Mouse (Mus musculus) urinary bladder, postnatal 25 days (tissue): Measurements from ENCODE around the gene Fcgr2b.
"Not testable (repeated sequence)": the region's sequence is repeated elsewhere in the genome, so short reads cannot be mapped to it uniquely, and the experiment has no call there.

ENCODE experiments used
- DNase-seq: peaks from one replicate; pipeline ENCODE4 v3.0.0; 2022; ENCODE audit warnings: low spot score

Gene Fcgr2b

DNA sequence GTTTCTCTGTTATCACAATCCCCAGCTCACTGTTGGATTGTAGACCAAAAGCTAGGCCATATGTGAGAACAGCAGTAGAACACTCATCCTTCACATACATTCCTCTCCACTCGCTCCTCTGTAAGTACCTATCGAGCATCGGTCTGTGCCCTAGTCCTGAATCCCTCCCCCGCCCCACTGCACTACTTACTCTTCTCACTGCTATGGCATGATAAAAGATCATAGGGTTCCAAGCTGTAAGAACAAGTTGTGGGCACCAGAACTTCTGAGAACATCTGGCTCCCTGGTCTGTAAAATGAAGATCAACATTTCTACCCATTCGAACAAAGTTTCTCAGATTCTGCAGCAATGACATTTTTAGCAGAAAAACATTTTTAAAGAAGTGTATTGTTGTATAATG is at the start of gene Fcgr2b:
Gene Fcgr2b, minus strand, starts transcription at position 101 of the 400 bp plus-strand sequence.
- no peak for DNase-seq

DNA sequence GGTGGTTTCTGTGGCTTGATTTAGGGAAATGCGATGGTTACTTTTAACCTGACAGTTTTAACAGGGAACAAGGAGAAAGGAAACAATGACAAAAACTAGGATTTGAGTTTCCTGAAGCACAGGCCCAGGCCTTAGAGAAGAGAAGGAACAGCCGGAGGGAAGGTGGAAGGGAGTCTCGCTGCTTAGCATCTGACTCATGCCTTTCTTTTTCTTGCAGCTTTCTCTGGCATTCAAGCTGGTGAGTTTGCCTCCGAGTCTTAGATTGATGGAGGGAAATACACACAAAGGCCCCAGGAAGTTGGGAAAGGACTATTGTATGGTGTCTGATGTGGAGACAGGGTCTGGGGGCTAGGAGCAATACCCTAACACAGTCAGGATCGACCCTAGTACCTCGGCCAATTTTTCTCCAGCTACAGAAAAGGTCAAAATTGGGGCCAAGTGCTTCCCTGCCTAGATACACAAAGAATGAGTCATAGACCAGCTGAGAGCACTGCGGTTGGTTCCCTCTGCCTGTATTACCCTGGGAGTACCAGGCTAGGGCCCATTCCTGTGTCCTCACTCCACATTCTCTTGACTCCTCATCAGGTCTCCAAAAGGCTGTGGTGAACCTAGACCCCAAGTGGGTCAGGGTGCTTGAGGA is 43.1 kb upstream of the Fcgr2b start:
- DNase-seq = no peak

DNA sequence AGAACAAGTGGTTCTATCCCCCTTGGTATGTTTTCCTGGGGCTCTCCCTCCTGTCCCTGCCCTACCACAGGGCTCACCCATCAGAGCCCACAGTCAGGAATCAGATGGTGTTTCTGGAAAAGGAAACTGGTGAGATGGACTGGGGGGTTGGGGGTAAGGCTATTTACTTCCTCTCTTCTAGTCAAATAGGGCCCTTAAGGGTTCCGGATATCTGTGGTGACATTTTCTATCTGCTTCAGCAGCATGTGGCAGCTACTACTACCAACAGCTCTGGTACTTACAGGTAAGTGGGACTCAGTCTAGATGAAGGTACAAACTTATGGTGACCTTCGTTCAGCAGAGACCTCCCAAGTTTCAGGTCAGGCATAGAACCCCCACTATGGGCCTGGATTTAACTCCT is 42.4 kb upstream of the Fcgr2b start, which contains the start of gene Fcgr4:
Gene Fcgr4, plus strand, starts transcription at position 184 of the 400 bp plus-strand sequence.
- DNase-seq = no peak

DNA sequence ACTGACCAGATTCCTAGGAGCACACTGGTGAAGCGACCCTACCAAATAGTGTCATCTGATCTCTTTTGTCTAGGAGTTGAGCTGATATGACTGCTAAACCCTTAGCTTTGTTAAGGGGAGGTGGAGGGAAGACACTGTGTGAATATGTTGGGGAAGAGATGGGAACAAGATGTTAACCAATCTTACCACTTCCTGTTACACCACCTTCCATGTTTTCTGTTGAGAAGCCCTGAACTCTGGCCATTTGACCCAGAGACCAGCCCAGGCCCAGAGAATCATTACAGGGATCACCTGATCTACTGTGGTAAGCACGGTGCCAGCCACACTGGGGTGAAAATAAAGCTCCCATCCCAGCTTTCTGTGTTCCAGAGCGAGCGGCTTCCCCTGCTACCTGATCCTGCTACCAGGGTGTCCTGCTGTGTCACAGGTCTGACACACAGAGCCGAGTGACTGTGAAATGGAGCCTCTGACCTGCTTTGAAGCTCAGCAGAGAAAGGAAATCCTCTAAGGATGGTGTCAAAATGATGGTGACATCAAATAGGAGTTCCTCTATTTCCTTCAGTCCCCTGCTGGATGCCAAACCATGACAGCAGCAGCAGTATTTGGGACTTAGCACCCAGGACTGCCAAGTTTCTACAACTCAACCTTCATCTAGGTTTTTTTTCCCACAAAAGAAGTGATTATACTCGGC is 41.3 kb upstream of the Fcgr2b start:
- no peak for DNase-seq

DNA sequence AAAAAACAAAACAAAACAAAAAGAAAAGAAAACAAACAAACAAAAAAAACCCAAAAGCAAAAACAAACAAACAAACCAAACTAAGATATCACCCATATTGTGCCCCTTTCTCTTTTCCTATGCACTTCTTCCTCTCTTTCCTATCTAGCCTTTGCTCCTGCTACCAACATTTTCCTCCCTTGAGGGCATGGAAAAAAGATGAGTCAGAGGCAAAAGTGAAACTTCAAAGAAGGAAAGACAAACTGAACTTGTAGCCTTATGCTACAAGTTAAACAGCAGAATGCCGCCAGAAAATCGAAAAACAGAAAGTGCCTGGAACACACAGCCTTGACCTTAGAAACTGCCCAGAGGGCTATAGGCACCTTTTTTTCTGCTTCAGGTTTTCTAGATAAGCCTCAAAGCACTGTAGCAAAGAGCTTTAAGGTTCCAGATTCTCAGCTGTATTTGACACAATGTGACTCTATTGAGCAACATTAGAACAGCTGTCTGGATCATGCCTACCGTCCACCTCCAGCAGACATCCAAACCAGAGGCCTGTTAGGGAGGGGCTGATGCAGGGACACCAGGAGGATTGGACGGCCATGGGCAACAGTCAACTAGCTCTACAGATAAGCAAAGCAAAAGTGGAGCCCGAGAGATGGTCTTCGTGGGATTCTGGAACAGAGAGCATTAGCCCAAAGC is 40.5 kb upstream of the Fcgr2b start:
- DNase-seq = no peak

DNA sequence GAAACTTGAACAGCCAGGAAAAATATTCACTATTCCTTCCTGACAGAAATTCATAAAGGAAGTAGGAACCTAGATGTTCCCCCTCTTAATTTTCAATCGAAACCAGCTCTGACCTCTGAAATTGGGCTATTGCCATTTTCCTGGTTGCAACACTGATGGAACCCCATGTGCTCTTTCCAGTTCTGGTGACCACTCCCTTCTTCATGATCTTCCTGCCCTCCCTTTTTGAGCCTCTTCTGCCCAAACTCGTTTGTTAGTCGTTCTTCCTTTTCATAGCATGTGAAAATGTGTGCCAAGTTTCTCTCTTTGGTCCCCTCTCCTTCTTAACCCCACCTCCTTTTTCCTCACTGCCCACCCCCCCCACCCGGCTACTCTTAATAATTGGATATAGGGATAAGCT is 35.4 kb upstream of the Fcgr2b start:
- DNase-seq = no peak

DNA sequence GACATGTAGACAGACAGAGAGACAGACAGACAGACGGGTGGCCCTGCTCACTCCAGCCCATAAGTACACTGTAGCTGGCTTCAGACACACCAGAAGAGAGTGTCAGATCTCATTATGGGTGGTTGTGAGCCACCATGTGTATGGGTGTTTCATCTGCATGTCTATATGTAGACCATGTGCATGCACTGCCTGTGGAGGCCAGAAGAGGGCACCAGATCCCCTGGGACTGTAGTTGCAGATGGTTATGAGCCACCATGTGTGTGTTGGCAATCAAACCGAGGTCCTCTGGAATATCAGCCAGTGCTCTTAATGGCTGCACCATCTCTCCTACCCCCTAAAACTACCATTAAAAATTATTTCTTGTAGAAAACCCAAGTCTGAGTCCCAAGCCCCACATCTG is 30.6 kb upstream of the Fcgr2b start:
- no peak for DNase-seq

DNA sequence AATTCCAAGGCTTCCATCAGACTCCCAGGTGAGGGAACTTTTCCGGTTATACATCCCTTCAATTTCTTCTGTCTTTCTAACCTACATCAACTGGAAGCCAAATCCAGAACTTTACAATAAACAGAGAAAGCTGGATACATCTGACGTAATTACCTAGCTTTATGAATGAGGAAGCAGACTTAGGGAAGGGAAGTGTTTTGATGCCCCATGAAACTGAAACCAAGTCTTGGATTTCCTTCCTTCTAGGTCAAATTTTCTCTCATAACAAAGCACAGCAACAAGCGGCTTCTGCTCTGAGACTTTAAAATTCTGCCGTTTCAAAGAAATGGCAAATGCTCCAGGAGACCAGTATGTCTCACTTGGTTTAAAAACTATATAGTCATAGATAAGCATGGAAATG is 30.0 kb upstream of the Fcgr2b start:
- DNase-seq = no peak

DNA sequence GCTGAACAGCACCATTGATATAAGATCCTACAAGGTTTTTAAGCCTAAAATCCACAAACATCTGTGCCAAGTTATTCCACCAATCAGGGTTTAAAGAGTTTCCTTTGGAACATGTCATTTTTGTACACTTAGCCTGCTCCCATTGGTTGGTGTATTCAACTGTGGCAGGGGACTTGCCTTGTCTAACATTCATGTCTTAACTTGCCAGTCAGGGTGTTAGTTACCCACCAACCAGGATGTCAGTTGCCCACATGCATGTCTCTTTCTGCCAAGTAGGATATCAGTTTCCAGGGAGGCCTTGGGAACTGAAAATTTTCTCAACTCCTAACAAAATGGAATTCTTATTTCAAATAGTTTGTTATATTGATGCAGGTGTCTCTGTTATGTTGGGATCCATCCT is 29.2 kb upstream of the Fcgr2b start:
- DNase-seq = no peak

DNA sequence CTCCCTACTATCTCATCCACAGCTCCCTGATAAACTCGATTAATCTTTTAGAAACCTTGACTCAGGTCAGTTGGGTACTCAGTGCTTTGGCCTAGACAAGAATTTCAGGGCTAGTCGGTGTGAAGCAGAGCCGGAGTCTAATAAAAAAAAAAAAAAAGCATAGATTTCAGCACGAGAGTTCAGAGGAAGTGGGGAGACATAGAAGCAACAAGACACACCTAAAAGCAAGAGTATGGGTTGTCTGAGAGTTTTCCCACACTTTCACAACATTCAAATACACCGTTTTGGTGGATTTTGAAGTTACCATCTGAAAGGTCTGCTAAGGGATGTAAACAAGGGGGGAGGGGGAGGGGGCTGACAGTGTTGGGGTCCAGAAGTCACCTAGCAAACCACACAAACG is 28.7 kb upstream of the Fcgr2b start:
- no peak for DNase-seq

DNA sequence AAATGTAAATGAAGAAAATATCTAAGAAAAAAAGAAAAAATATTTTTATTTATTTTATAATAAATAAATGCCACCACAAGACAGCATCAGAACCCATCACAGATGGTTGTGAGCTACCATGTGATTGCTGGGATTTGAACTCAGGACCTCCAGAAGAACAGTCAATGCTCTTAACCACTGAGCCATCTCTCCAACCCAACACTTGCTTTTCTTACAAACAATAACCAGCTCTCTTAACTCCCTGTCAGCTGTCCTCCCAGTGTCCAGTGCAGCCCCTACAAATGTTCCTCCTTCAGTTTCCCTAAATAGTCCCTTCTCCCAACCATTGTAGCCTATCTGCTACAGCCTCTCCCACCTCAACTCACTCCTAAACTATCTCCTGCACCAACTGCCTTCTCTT is 23.5 kb upstream of the Fcgr2b start:
- no peak for DNase-seq

DNA sequence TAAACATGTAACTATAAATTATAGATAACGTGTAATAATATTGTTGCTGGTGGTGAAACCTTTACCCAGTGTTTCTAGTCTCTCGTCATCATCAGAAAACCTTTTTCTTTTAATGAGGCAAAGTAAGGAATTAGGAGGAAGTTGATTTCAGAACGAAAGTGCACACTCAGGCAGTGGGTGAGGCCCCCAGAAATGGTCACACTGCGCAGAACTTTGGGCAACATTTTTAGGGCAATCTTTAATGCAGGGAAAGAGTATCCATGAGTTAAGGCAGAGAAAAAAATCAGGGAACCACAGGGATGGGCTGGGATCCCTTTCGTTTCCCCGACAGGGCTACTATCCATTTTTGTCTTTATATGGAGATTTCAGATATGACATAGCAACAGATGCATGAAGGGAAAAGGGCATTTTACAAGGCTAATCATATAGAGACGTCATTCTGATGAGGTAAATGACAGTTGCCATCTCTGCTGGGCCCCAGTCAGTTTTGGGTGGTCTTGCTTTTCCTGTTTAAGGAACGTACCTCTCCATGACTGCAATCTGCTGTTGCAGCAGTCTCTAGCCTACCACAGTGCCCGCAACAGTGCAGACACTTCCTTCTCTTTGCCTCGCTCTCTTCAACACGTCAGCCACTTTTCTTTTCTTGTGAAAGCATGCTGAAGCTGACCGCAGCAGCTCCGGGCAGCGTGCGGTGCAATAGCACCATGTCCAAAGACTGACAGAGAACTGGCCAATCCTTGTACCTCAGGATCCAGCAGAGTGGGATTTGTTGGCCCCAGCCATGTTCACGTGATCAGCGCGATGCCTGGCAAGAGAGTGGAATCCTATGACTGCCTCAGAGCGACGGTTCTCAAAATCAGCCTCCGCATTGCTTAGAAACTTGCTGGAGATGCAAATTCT is 21.7 kb upstream of the Fcgr2b start:
- peak; percentile 23 for DNase-seq

DNA sequence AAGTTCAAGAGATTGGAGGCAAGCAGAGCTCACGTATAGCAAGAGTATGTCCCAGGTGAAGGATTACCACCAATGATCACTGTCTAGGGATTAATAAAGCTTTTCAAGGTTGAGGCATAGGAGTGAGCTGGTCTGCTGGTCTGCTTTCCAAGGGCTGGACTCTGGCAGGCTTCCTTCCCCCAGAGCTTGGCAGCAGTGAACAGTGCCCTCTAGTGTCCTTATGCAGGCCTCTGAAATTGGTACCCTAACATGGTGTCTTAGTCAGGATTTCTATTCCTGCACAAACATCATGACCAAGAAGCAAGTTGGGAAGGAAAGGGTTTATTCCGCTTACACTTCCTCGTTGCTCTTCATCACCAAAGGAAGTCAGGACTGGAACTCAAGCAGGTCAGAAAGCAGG is 20.4 kb upstream of the Fcgr2b start:
- peak; percentile 31 for DNase-seq

DNA sequence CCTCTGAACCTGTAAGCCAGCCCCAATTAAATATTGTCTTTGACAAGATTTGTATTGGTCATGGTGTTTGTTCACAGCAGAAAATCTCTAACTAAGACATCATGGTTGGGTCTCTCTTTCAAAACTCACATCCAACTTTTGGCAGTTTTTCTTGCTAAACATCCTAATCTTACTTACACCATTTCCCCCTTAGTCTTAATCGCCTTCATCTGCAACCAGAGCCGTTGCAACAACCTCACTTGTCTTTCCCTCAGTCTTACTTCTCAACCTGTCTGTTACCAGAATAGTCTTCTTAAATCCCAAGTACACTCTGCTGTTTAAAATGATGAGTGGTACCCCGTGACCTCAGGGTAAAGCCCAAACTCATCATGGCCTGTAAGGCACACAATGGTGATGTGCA is 19.7 kb upstream of the Fcgr2b start:
- no peak for DNase-seq

DNA sequence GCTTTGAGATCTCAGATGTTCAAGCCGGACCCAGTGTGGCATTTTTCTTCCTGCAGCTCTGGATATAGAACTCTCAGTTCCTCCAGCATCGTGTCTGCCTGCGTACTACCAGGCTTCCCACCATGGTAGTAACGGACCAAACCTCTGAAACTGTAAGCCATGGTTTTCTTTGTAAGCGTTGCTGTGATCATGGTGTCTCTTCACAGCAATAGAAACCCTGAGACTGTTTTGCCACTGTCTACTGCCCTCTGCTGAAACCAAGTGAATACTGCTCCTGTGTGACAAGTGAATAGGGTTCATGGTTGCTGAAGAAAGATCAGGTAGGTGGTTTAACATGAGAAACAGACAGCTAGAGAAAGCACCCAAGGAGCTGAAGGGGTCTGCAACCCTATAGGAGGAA is 16.2 kb upstream of the Fcgr2b start:
- no peak for DNase-seq

DNA sequence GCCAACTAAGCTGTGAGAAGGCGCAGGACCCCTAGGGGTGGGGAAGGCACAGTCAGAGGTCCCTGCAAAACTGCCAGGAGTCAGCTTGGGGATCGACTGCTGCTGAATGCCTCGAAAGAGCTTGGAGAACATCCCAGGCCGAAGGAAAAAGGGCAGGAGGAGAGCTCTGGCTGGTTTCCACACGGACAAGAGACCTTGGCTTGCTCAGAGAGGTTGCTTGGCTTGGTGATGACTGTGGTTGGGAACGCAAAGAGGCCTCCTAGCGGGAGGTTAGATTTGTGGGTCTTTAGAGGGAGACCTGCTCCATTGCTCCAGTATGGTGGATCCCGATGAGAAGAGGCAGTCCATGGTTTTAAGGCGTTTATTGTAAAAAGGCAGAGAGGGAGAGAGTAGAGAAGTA is 13.3 kb upstream of the Fcgr2b start:
- DNase-seq = no peak

DNA sequence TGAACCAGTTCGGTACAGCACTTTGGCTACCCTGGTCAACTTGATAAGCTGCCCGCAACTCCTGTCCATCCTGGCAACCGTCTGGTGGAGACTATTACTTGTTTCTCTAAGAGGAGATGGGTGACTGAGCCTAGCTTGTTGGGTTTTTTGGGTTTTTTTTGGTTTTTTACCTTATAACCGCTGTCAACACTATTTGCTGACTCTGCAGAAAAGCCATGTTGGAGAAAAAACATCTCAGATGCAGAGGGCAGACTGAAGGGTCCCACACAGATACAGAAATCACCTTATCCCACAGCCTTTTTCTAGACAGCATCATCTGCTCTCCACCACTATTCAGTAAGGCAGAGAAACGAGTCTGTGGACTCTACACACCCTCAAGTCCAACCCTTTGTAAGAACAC is 9.5 kb upstream of the Fcgr2b start:
- DNase-seq = no peak

DNA sequence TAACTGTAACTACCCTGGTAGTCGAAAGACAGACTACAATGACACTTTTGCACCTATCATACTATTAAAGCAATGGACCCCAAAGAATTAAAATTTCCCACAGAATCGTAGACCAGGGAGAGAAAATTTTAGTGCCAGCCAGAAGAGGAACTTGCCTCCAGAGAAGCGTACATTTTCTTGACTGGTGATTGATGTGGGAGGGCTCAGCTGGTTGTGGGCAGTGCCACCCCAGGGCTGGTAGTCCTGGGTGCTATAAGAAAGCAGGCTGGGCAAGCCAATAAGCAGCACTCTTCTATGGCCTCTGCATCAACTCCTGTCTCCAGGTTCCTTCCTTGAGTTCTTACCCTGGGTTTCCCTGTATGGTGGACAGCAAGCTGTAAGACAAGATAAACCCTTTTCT is 8.7 kb upstream of the Fcgr2b start:
- DNase-seq = no peak

DNA sequence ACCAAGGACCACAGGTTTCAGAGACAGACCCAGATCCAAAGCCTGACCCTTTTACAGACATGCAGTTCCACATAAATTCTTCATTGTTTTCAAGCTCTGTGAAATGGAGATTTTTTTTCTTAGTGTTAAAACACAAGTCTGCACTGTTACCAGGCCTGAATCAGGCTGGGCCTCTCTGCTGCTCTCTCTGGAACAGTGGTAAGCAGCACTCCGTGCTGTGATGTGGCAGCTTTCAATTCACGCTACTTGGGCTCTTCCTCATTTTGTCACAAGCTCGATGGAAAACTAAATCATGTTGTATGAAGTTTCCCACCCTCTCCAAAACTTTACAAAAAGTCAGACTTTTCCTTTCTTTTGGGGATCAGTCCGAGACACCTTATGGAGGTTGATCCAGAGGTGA is 6.7 kb upstream of the Fcgr2b start:
- DNase-seq = no peak

DNA sequence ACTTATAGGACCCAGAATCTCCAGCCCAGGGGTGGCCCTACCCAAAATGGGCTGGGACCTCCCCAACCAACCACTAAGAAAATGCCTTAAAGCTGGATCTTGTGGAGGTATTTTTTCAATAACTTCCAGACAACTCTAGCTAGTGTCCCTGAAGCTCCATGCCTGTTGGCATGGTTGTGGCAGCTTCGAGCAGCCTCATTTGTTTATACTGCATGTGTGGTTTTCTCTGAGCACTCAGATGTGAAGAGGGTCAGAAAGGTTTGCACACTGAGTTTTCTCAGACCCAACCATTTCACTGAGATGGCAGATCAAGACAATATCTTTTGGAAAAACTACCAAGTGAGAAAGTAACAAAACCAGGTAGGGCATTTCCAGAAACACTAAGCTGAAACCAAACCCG is 6.0 kb upstream of the Fcgr2b start:
- DNase-seq = no peak

DNA sequence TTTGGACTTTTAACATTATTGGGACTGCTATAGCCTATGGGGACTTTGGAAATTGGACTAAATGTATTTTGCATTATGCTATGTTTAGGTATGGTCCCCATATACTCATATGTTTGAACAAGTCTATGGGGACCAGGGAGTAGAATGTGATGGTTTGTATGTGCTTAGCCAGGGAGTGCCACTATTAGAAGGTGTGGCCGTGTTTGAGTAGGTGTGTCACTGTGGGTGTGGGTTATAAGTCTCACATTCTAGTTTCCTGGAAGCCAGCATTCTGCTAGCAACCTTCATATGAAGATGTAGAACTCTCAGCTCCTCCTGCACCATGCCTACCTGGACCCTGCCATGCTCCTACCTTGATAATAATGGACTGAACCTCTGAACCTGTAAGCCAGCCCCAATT is 5.3 kb upstream of the Fcgr2b start:
- not testable (repeated sequence) for DNase-seq

DNA sequence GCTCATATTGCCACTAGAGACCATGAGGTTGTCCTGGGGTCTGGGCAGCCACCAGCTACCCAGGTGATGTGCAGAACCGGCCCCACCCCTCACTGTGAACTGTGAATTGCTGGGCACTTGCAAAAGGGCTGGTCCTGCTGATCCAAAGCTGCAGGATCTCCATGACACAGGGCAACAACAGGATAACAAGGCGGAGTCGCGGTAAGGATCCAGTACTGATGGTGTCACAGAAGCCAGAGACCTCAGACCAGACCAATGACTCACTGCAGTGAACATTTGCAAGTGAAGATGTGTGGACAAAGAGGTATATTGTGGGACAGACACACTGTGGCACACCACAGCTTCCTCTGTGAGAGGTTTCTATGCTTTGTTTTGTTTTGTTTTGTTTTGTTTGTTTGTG is 2.3 kb upstream of the Fcgr2b start:
- DNase-seq = no peak
